Mouse (Mus musculus) hindbrain, embryonic 15.5 days (tissue): ENCODE measurements at regions not wholly inside any gene's neighbourhood (a gene's known extent, or its start where the extent isn't known, plus 50 kb on each side); places are given as distances from the start of the nearest gene placed in this dataset.

Experiments
- ATAC-seq: fragments of 200-750 bp; cut with Nextera tagmentation; 2 replicates; pipeline ENCODE4 v1.8.0; 2017; ENCODE audit warnings: low read depth, moderate number of reproducible peaks, moderate TSS enrichment; ENCODE audit not compliant: low FRiP score
- H3K27ac ChIP-seq: fragments of 300-500 bp; sonication (generic); replicated peaks from 2 replicates; pipeline ENCODE4 v1.5.1; 2015; ENCODE audit warnings: mild to moderate bottlenecking, inconsistent platforms
- H3K27me3 ChIP-seq: fragments of 300-500 bp; sonication (generic); 2 replicates; pipeline ENCODE4 v1.6.1; 2015; ENCODE audit warnings: control low read depth, inconsistent platforms
- H3K36me3 ChIP-seq: fragments of 300-500 bp; sonication (generic); 2 replicates; pipeline ENCODE4 v1.6.1; 2015; ENCODE audit warnings: control low read depth, inconsistent platforms
- H3K4me1 ChIP-seq: fragments of 300-500 bp; sonication (generic); replicated peaks from 2 replicates; pipeline ENCODE4 v1.6.1; 2015; ENCODE audit warnings: control low read depth, inconsistent platforms
- H3K4me2 ChIP-seq: fragments of 300-500 bp; sonication (generic); 2 replicates; pipeline ENCODE4 v1.6.1; 2015; ENCODE audit warnings: moderate library complexity, mild to moderate bottlenecking, inconsistent platforms
- H3K4me3 ChIP-seq: fragments of 300-500 bp; sonication (generic); 2 replicates; pipeline ENCODE4 v1.5.1; 2015; ENCODE audit warnings: mild to moderate bottlenecking, inconsistent platforms
- H3K9ac ChIP-seq: fragments of 300-500 bp; sonication (generic); 2 replicates; pipeline ENCODE4 v1.6.1; 2015; ENCODE audit warnings: inconsistent platforms
- H3K9me3 ChIP-seq: fragments of 300-500 bp; sonication (generic); 2 replicates; pipeline ENCODE4 v1.6.1; 2016; ENCODE audit warnings: control low read depth, inconsistent platforms
- WGBS: fragments of 180-500 bp; shearing (Covaris S2); methylation state at CpG from one replicate; pipeline ENCODE4 v1.1.7; 2015; 5-methylcytosine and 5-hydroxymethylcytosine counted together

DNA sequence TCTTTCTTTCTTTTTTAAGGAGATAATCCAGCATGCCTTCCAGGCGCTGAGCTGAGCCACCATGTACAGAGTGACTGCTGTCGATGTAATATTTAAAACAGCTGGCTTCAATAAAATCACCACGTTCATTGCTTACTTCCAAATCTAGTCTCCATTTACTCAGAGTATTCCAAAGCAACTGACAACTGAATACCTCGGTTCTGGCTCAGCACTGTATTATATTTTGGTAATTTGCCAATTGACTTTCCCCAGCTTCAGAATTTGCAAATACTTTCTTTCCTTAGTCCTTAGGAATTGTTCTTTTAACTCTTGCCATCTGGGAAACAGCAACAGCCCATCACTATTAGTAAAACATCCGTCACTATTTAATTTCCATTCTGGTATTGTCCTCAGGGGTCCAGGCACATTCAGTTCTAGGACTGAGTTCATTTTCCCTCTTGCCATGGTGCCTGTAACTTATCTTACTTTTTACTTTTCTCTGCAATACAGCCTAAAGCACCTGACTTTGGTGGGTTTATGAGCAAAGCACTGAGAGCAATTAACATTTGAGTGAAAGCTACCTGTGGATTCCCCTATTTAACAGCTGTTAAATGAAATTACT is 871.8 kb downstream of the Tbl1xr1 start:
- ATAC-seq = no peak
- Histone ChIP-seq H3K36me3 (no peaks in the 10 kb centered on the region), H3K9ac (no peak overlapping the region), H3K4me2 (no peak overlapping the region), H3K4me1 (no peaks in the 10 kb centered on the region), H3K9me3 (no peaks in the 10 kb centered on the region), H3K27me3 (no peaks in the 10 kb centered on the region), H3K27ac (no peak overlapping the region), H3K4me3 (no peak overlapping the region)
- 58% methylated on average over 5 of the region's 5 CpGs for WGBS

DNA sequence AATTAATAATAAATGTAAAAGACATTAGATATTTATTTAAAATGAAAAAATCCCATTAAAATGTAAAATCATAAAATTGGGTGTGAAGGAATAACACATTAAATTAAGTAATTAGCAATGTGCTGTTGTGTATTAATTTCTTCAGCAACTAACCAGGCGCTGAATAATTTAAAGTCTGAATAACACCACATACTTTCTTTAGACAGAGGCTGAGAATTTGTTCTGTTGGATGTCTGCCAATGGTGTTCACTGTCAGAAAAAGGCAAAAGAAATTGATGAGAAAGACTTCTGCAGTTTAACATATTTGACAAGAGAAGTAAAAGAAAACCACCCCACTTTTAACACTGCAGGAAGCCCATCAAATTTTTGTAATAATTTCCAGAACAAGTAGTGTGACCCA is 881.0 kb downstream of the Tbl1xr1 start:
- 61% methylated on average over 1 of the region's 1 CpGs for WGBS
- H3K4me3 ChIP-seq = no peak overlapping the region
- H3K36me3 ChIP-seq = no peaks in the 10 kb centered on the region
- H3K4me1 ChIP-seq = no peaks in the 10 kb centered on the region
- H3K9me3 ChIP-seq = no peaks in the 10 kb centered on the region
- ATAC-seq = no peak
- H3K9ac ChIP-seq = no peak overlapping the region
- H3K4me2 ChIP-seq = no peak overlapping the region
- no peaks in the 10 kb centered on the region for H3K27me3 ChIP-seq
- no peak overlapping the region for H3K27ac ChIP-seq

DNA sequence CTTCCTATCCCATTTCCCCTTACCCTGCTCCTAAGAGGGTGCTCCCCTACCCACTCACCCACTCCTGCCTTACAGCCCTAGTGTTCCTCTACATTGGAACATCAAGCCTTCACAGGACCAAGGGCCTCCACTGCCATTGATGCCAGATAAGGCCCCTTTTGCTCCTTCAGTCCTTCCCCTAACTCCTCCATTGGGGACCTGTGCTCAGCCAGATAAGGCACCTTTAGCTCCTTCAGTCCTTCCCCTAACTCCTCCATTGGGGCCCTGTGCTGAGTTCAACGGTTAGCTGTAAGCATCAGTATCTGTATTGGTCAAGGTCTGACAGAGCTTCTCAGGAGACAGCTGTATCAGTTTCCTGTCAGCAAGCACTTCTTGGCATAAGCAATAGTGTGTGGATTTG is 896.2 kb downstream of the Tbl1xr1 start:
- no peak overlapping the region for H3K27ac ChIP-seq
- no peak overlapping the region for H3K4me3 ChIP-seq
- no peaks in the 10 kb centered on the region for H3K36me3 ChIP-seq
- 97% methylated on average over 1 of the region's 1 CpGs for WGBS
- no peak overlapping the region for H3K9ac ChIP-seq
- no peaks in the 10 kb centered on the region for H3K4me1 ChIP-seq
- no peak for ATAC-seq
- no peak overlapping the region for H3K4me2 ChIP-seq
- H3K9me3 ChIP-seq = no peaks in the 10 kb centered on the region
- H3K27me3 ChIP-seq = no peaks in the 10 kb centered on the region

DNA sequence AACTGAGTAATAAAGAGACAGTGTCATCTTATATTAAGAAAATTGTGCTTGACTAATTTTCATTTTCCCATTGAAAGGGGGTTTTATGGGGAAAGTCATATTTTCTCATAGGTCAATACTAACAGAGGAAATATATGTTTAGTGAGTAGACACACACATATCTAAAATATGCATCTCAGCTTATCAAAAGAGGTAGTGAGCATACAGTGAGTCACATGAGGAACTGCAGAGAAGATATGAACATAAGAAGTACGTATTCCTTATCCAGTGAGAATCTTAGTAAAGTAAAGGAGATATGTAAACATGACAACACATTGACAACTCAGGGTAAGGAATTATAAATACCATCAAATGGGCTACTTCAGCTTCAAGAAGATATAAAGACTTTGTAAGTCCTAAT is 900.3 kb downstream of the Tbl1xr1 start:
- Histone ChIP-seq H3K36me3 (no peaks in the 10 kb centered on the region), H3K4me1 (no peaks in the 10 kb centered on the region), H3K27me3 (no peaks in the 10 kb centered on the region), H3K4me3 (no peak overlapping the region), H3K9ac (no peak overlapping the region), H3K4me2 (no peak overlapping the region), H3K27ac (no peak overlapping the region), H3K9me3 (no peaks in the 10 kb centered on the region)
- ATAC-seq = no peak
- 92% methylated on average over 1 of the region's 1 CpGs for WGBS

GRCm38 (mm10) chr3:22979896-22980890 is 903.7 kb downstream of the Tbl1xr1 start:
- 93% methylated on average over 1 of the region's 1 CpGs for WGBS
- H3K27ac ChIP-seq = no peak overlapping the region
- no peak overlapping the region for H3K4me3 ChIP-seq
- H3K9ac ChIP-seq = no peak overlapping the region
- H3K4me1 ChIP-seq = no peaks in the 10 kb centered on the region
- H3K4me2 ChIP-seq = no peak overlapping the region
- no peaks in the 10 kb centered on the region for H3K27me3 ChIP-seq
- no peaks in the 10 kb centered on the region for H3K36me3 ChIP-seq
- no peaks in the 10 kb centered on the region for H3K9me3 ChIP-seq
- ATAC-seq = no peak

DNA sequence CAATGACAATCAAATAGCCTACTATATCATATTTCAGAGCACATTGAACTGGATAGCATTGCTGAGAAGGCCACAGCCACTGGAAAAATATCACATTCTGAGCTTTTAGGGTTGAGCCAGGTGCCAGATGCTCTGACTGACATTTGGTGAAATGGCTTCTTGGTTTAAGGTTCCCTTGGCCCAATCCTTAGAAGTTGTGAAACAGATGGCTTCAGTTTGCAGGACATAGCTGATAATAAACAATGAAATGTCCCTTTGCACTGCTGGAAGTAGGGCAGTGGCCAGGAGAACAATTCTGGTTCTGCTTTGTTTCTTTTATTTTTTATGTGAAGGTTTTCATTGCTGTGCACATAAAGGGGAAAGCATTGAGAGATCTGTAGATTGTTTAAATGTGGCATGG is 906.0 kb downstream of the Tbl1xr1 start:
- no peak overlapping the region for H3K4me2 ChIP-seq
- no peaks in the 10 kb centered on the region for H3K36me3 ChIP-seq
- no peaks in the 10 kb centered on the region for H3K27me3 ChIP-seq
- no peaks in the 10 kb centered on the region for H3K4me1 ChIP-seq
- no peaks in the 10 kb centered on the region for H3K9me3 ChIP-seq
- no peak for ATAC-seq
- H3K9ac ChIP-seq = no peak overlapping the region
- H3K4me3 ChIP-seq = no peak overlapping the region
- H3K27ac ChIP-seq = no peak overlapping the region

- no peak for ATAC-seq
- no peaks in the 10 kb centered on the region for H3K27me3 ChIP-seq
- H3K27ac ChIP-seq = no peak overlapping the region
- H3K36me3 ChIP-seq = no peaks in the 10 kb centered on the region
- H3K4me2 ChIP-seq = no peak overlapping the region
- no peaks in the 10 kb centered on the region for H3K9me3 ChIP-seq
- no peaks in the 10 kb centered on the region for H3K4me1 ChIP-seq
- H3K9ac ChIP-seq = no peak overlapping the region
- WGBS = 78% methylated on average over 3 of the region's 3 CpGs
- H3K4me3 ChIP-seq = no peak overlapping the region
These were observed 913.8 kb downstream of the Tbl1xr1 start for GRCm38 (mm10) chr3:22990136-22990820.

GRCm38 (mm10) chr3:22995228-22995627 is 918.8 kb downstream of the Tbl1xr1 start:
- Histone ChIP-seq H3K27me3 (no peaks in the 10 kb centered on the region), H3K9me3 (no peaks in the 10 kb centered on the region), H3K4me1 (no peaks in the 10 kb centered on the region), H3K27ac (no peak overlapping the region), H3K36me3 (no peaks in the 10 kb centered on the region), H3K4me2 (no peak overlapping the region), H3K9ac (no peak overlapping the region), H3K4me3 (no peak overlapping the region)
- WGBS = 82% methylated on average over 6 of the region's 6 CpGs
- no peak for ATAC-seq

GRCm38 (mm10) chr3:22995833-22996232 is 919.4 kb downstream of the Tbl1xr1 start:
- Histone ChIP-seq H3K4me3 (no peak overlapping the region), H3K27ac (no peak overlapping the region), H3K4me2 (no peak overlapping the region), H3K9ac (no peak overlapping the region), H3K9me3 (no peaks in the 10 kb centered on the region), H3K4me1 (no peaks in the 10 kb centered on the region), H3K36me3 (no peaks in the 10 kb centered on the region), H3K27me3 (no peaks in the 10 kb centered on the region)
- WGBS = 75% methylated on average over 5 of the region's 5 CpGs
- no peak for ATAC-seq

DNA sequence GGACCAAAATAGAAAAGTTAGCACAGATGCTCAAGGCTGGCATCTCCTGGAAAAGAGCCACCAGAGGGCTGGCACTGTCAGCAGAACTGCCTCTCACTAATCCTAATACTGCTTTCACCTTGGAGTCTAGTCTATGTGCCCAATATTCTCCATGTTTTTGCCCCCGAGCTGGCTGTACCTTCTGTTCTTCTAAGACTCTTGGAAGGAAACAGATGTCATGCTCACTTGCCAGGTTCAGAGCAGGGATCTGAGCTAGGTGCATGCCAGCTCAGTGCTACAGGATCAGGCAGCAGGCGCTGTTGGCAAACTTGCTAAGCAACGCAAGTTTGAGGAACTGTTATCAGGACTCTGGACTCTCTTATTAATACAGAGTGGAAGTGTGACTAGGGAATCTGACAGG is 924.6 kb downstream of the Tbl1xr1 start:
- peak; percentile 45; the same call in 1 of the 2 replicates for ATAC-seq
- 75% methylated on average over 3 of the region's 3 CpGs for WGBS
- Histone ChIP-seq H3K36me3 (no peaks in the 10 kb centered on the region), H3K9me3 (no peaks in the 10 kb centered on the region), H3K4me3 (no peak overlapping the region), H3K27me3 (no peaks in the 10 kb centered on the region), H3K4me1 (no peaks in the 10 kb centered on the region), H3K4me2 (no peak overlapping the region), H3K27ac (no peak overlapping the region), H3K9ac (no peak overlapping the region)

- Histone ChIP-seq H3K4me1 (no peaks in the 10 kb centered on the region), H3K4me3 (no peak overlapping the region), H3K4me2 (no peak overlapping the region), H3K36me3 (no peaks in the 10 kb centered on the region), H3K27ac (no peak overlapping the region), H3K9ac (no peak overlapping the region), H3K27me3 (no peaks in the 10 kb centered on the region), H3K9me3 (no peaks in the 10 kb centered on the region)
- ATAC-seq = no peak
- 85% methylated on average over 2 of the region's 2 CpGs for WGBS
These were observed 955.6 kb downstream of the Tbl1xr1 start for GRCm38 (mm10) chr3:23032064-23032463.
